Mouse (Mus musculus) embryonic facial prominence, embryonic 11.5 days (tissue): ENCODE measurements around the gene Mff. TPM values are rescaled to one million over a fixed set of nuclear protein-coding genes. Genes with fewer than 3 reads are reported as not detected.
A peak's percentile ranks its signal among the peaks of the same experiment; 100 is the strongest.

Experiments
- ATAC-seq: fragments of 200-750 bp; cut with Nextera tagmentation; replicated peaks from 2 replicates; pipeline ENCODE4 v1.8.0; 2017; ENCODE audit warnings: low read depth; ENCODE audit not compliant: insufficient number of reproducible peaks, low FRiP score, low TSS enrichment
- DNase-seq: peaks from one replicate; pipeline ENCODE4 v3.0.0-alpha.2; 2015; ENCODE audit warnings: low spot score
- H3K27ac ChIP-seq: fragments of 300-500 bp; sonication (generic); replicated peaks from 2 replicates; pipeline ENCODE4 v1.5.1; 2014; ENCODE audit warnings: mild to moderate bottlenecking, low read depth, low read length, control low read depth
- H3K27me3 ChIP-seq: fragments of 300-500 bp; sonication (generic); 2 replicates; pipeline ENCODE4 v1.6.1; 2014; ENCODE audit warnings: mild to moderate bottlenecking, low read length, moderate library complexity, mixed read lengths; ENCODE audit not compliant: control insufficient read depth, insufficient read depth
- H3K36me3 ChIP-seq: fragments of 300-500 bp; sonication (generic); replicated peaks from 2 replicates; pipeline ENCODE4 v1.6.1; 2014; ENCODE audit warnings: low read depth, mild to moderate bottlenecking, low read length, moderate library complexity, mixed read lengths; ENCODE audit not compliant: control insufficient read depth, insufficient read depth
- H3K4me1 ChIP-seq: fragments of 300-500 bp; sonication (generic); 2 replicates; pipeline ENCODE4 v1.6.1; 2014; ENCODE audit warnings: low read length, mixed read lengths; ENCODE audit not compliant: control insufficient read depth, insufficient read depth
- H3K4me2 ChIP-seq: fragments of 300-500 bp; sonication (generic); 2 replicates; pipeline ENCODE4 v1.6.1; 2014; ENCODE audit warnings: low read depth, mild to moderate bottlenecking, control low read depth, low read length, moderate library complexity
- H3K4me3 ChIP-seq: fragments of 300-500 bp; sonication (generic); 2 replicates; pipeline ENCODE4 v1.5.1; 2014; ENCODE audit warnings: low read depth, low read length, control low read depth
- H3K9ac ChIP-seq: fragments of 300-500 bp; sonication (generic); replicated peaks from 2 replicates; pipeline ENCODE4 v1.6.1; 2014; ENCODE audit warnings: mild to moderate bottlenecking, control low read depth, low read length
- H3K9me3 ChIP-seq: fragments of 300-500 bp; sonication (generic); replicated peaks from 2 replicates; pipeline ENCODE4 v1.6.1; 2016; ENCODE audit warnings: mild to moderate bottlenecking, low read length, inconsistent platforms, mixed read lengths; ENCODE audit not compliant: control insufficient read depth
- WGBS: fragments of 180-500 bp; shearing (Covaris S2); extraction: QIAGEN DNeasy Blood & Tissue Kit; methylation state at CpG from one replicate; pipeline ENCODE4 v1.1.7; 2014; 5-methylcytosine and 5-hydroxymethylcytosine counted together
- polyA plus RNA-seq: library from polyadenylated mRNA; unstranded; fragments of >200 nt; fragmentation: Nextera tagmentation; extraction: Ambion mirVana; gene quantifications from 2 replicates; pipeline ENCODE4 v1.2.1, GENCODE M21; 2014

The Mff gene
- polyA plus RNA-seq, 1 experiment from 2014 or later = 266 TPM

DNA sequence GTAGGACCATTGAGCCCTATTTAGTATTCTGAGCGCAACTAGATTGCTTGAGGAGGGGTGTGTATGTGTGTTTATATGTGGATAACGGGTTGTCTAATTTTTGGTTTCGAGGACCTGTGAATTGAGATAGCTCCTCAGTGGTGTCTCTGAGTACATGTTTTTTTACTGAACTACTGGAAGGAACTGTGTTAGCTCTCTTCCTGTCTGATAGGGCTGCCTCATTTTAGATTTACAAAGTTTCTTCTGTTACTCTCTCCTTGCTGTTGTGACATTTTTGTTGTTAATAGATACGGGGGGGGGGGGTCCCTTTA lies 1.1 kb downstream of the Mff start:
- Histone ChIP-seq H3K4me2 (peak overlapping the region; percentile 83), H3K4me3 (peak overlapping the region; percentile 81), H3K4me1 (peaks cover 3% of the 10 kb centered on the region; the same call in 1 of the 2 replicates), H3K36me3 (no peaks in the 10 kb centered on the region), H3K9me3 (no peaks in the 10 kb centered on the region), H3K9ac (peak overlapping the region; percentile 96), H3K27ac (no peak overlapping the region), H3K27me3 (no peaks in the 10 kb centered on the region)
- no peak for DNase-seq
- ATAC-seq = no peak
- WGBS = 48% methylated on average over 4 of the region's 4 CpGs

DNA sequence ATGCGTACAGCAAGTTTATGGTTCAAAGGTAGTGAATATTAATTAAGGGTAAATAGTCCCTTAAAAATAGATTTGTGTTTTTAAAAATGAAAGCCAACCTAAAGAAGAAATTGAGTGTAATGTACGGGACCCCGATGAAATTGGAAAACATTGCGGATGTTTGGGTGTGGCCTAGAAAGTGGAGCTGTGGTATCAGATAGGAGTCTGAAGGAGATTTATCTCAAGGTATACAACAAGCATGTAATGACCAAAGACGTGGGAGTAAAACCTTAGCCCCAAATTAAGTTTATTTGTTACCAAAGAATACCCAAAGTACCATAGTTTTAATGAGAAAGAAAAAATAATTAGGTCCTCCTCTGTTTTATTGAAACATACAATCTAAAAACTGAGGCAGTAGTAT lies 1.8 kb downstream of the Mff start:
- no peak overlapping the region for H3K27ac ChIP-seq
- no peak overlapping the region for H3K4me3 ChIP-seq
- H3K9ac ChIP-seq = no peak overlapping the region
- H3K4me2 ChIP-seq = no peak overlapping the region
- H3K27me3 ChIP-seq = no peaks in the 10 kb centered on the region
- WGBS = 94% methylated on average over 5 of the region's 5 CpGs
- ATAC-seq (no peak), DNase-seq (no peak)
- no peaks in the 10 kb centered on the region for H3K9me3 ChIP-seq
- no peaks in the 10 kb centered on the region; the same call in 1 of the 2 replicates for H3K36me3 ChIP-seq
- H3K4me1 ChIP-seq = peaks cover 3% of the 10 kb centered on the region; the same call in 1 of the 2 replicates

DNA sequence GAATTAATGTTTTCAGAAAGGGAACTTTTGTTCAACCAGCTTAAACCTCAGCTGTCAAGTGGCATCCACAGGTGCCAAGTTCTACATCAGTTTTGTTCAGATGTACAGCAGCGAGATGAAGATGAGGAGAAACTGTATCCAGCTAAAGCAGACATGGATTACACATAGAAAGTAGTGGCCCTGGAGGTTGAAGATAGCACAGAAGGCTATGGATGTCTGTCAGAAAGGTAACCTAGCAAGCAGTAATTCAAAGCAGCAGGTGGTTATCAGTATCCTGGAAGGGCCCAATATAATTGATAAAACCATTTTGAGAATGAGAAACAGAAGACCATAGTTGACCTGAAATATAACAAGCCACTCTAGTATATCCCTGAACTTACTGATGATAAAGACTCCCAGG lies 8.7 kb downstream of the Mff start:
- Histone ChIP-seq H3K4me1 (no peaks in the 10 kb centered on the region), H3K27ac (no peak overlapping the region), H3K9me3 (no peaks in the 10 kb centered on the region), H3K36me3 (no peaks in the 10 kb centered on the region; the same call in none of the 2 replicates), H3K4me2 (no peak overlapping the region), H3K4me3 (no peak overlapping the region), H3K27me3 (no peaks in the 10 kb centered on the region), H3K9ac (no peak overlapping the region)
- DNase-seq (no peak), ATAC-seq (no peak)
- 100% methylated on average over 1 of the region's 1 CpGs for WGBS

DNA sequence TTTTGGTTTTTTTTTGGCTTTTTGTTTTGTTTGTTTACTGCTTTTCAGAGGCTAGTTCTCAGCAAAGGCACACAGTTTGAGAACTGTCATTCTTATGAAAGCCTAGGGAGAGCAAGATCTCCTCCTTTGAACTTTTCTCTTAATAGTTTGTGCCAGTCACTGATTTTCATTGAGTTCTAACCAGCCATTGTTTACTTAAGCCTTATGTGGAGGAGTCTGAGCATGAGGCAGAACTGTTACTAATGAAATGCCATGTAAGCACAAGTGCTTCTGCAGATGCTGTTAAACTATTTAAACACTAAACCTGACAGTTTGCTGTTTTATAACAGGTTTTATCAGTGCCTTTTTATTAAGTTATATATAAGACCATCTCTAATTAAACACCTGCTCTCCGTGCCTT lies 13.4 kb downstream of the Mff start:
- DNase-seq = no peak
- Histone ChIP-seq H3K9me3 (no peaks in the 10 kb centered on the region), H3K4me3 (no peak overlapping the region), H3K9ac (no peak overlapping the region), H3K36me3 (no peaks in the 10 kb centered on the region; the same call in 1 of the 2 replicates), H3K4me1 (no peaks in the 10 kb centered on the region), H3K27me3 (no peaks in the 10 kb centered on the region), H3K4me2 (no peak overlapping the region), H3K27ac (no peak overlapping the region)
- 93% methylated on average over 1 of the region's 1 CpGs for WGBS
- ATAC-seq = no peak

DNA sequence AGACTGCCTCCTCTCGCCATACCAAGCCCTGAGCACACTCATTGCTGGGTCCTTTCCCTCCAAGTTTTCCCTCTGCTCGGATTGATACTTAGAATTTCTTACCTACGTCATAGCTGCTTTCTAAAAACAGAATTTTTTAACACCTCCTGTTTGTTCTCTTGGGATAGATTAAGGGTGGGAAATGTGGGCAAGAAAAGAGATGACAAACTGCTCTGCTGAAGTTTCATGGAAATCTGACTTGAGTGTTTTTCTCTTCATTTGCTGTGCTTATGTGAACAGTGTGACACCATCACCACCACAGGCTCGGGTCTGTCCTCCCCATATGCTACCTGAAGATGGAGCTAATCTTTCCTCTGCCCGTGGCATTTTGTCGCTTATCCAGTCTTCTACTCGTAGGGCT lies 16.8 kb downstream of the Mff start:
- Histone ChIP-seq H3K36me3 (no peaks in the 10 kb centered on the region), H3K9me3 (no peaks in the 10 kb centered on the region), H3K4me2 (no peak overlapping the region), H3K4me3 (no peak overlapping the region), H3K4me1 (no peaks in the 10 kb centered on the region), H3K27ac (no peak overlapping the region), H3K9ac (no peak overlapping the region), H3K27me3 (no peaks in the 10 kb centered on the region)
- no peak for ATAC-seq
- WGBS = 85% methylated on average over 7 of the region's 7 CpGs
- DNase-seq = no peak

DNA sequence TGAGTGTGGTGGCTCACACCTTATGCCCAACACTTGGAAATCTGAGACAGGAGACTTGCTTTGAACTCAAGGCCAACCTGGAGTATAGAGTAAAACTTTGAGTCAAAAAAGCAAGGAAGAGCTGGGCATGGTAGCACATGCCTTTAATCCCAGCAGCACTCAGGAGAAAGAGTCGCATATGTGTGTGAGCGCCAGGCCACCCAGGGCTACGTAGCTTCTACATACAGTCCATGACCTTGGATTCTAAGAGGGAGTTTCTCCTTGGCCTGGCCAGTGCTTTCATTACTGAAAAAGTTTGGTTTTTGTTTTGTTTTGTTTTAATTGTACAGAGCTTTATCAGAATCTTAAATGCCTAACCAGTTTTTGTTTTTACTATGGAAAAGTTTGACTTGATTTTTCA lies 19.3 kb downstream of the Mff start:
- Histone ChIP-seq H3K9me3 (no peaks in the 10 kb centered on the region), H3K4me1 (no peaks in the 10 kb centered on the region), H3K4me2 (no peak overlapping the region), H3K4me3 (no peak overlapping the region), H3K27ac (no peak overlapping the region), H3K27me3 (no peaks in the 10 kb centered on the region), H3K36me3 (no peaks in the 10 kb centered on the region), H3K9ac (no peak overlapping the region)
- no peak for ATAC-seq
- 90% methylated on average over 3 of the region's 3 CpGs for WGBS
- DNase-seq = no peak

DNA sequence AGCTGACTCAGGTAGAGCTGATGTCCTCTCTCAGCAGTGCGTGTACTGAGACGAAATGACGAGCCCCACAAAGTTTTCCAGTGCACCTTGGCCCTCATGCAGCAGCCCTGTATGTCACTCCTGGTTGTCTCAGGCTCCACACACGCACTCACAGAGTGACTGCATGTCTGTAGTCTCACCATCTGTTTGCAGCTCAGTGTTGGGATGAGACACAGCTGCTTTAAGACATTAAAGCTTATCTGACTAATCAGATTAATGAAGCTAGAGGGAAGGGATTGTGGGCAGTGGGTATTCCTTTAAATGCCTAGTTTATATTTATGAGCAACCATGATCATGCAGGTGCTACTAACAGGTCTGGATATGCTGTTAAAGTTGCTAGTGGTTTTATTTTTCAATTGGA lies 21.7 kb downstream of the Mff start:
- H3K4me2 ChIP-seq = no peak overlapping the region
- 84% methylated on average over 4 of the region's 4 CpGs for WGBS
- no peak overlapping the region for H3K9ac ChIP-seq
- H3K27ac ChIP-seq = no peak overlapping the region
- no peak for DNase-seq
- H3K4me3 ChIP-seq = no peak overlapping the region
- no peak; the same call in 1 of the 2 replicates for ATAC-seq
- no peaks in the 10 kb centered on the region for H3K27me3 ChIP-seq
- no peaks in the 10 kb centered on the region for H3K4me1 ChIP-seq
- H3K36me3 ChIP-seq = no peaks in the 10 kb centered on the region
- no peaks in the 10 kb centered on the region for H3K9me3 ChIP-seq

DNA sequence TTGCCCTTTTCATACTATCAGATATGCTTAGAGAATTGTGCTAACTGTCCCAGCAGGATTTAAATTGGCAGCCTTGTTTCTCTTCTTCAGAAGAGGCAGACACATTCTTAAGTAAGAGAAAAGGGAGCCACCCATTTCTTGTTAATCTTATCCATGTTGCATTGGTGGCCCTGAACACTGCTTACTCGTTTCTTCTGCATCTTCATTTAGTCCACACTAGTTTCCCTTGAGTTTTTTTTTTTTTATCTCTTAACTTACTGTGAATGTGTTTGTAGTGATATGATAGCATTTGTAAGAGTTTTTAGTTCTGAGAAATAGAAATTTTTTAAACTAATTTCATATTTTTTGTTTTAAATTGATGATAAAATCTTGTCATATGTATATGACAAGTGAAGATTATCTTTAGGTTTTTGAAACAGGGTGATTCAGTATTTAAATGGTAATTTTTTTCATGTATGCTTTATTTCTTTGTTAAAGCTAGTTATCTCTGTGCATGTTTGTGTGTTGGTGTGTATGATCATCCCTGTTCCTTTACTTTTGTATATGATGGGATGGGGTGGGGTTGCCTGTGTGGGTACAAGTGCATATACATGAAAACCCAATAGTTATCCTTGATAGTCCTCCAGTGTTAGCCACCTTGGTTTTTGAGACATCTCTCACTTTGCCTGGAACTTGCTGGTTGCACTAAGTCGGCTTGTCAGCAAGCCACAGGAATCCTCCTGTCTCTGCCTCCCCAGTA lies 23.2 kb downstream of the Mff start:
- Histone ChIP-seq H3K4me2 (no peak overlapping the region), H3K27me3 (no peaks in the 10 kb centered on the region), H3K4me1 (no peaks in the 10 kb centered on the region), H3K27ac (no peak overlapping the region), H3K4me3 (no peak overlapping the region), H3K9ac (no peak overlapping the region), H3K9me3 (no peaks in the 10 kb centered on the region), H3K36me3 (no peaks in the 10 kb centered on the region)
- 88% methylated on average over 2 of the region's 2 CpGs for WGBS
- ATAC-seq (no peak), DNase-seq (no peak)
